Mouse (Mus musculus) forebrain, embryonic 11.5 days (tissue): ENCODE measurements around the gene Gm19402. TPM values are rescaled to one million over a fixed set of nuclear protein-coding genes. Genes with fewer than 3 reads are reported as not detected.

Source experiments
- ATAC-seq: fragments of 200-750 bp; cut with Nextera tagmentation; replicated peaks from 2 replicates; pipeline ENCODE4 v1.8.0; 2017; ENCODE audit warnings: moderate TSS enrichment; ENCODE audit not compliant: low FRiP score
- DNase-seq: peaks from one replicate; pipeline ENCODE4 v3.0.0-alpha.2; 2017; ENCODE audit warnings: low spot score
- H3K27ac ChIP-seq: fragments of 300-500 bp; sonication (generic); 2 replicates; pipeline ENCODE4 v1.5.1; 2014; ENCODE audit warnings: low read depth, low read length
- H3K27me3 ChIP-seq: fragments of 300-500 bp; sonication (generic); 2 replicates; pipeline ENCODE4 v1.6.1; 2014; ENCODE audit warnings: mild to moderate bottlenecking, low read length, mixed read lengths; ENCODE audit not compliant: control insufficient read depth, insufficient read depth
- H3K36me3 ChIP-seq: fragments of 300-500 bp; sonication (generic); 2 replicates; pipeline ENCODE4 v1.6.1; 2014; ENCODE audit warnings: mild to moderate bottlenecking, low read length, moderate library complexity, mixed read lengths; ENCODE audit not compliant: control insufficient read depth, insufficient read depth
- H3K4me1 ChIP-seq: fragments of 300-500 bp; sonication (generic); replicated peaks from 2 replicates; pipeline ENCODE4 v1.6.1; 2014; ENCODE audit warnings: low read length, mixed read lengths; ENCODE audit not compliant: control insufficient read depth, insufficient read depth
- H3K4me2 ChIP-seq: fragments of 300-500 bp; sonication (generic); 2 replicates; pipeline ENCODE4 v1.6.1; 2014; ENCODE audit warnings: low read depth, mild to moderate bottlenecking, low read length, moderate library complexity, mixed read lengths; ENCODE audit not compliant: severe bottlenecking
- H3K4me3 ChIP-seq: fragments of 300-500 bp; sonication (generic); 2 replicates; pipeline ENCODE4 v1.5.1; 2014; ENCODE audit warnings: low read depth, low read length
- H3K9ac ChIP-seq: fragments of 300-500 bp; sonication (generic); 2 replicates; pipeline ENCODE4 v1.6.1; 2014; ENCODE audit warnings: low read length
- H3K9me3 ChIP-seq: fragments of 300-500 bp; sonication (generic); 2 replicates; pipeline ENCODE4 v1.6.1; 2016; ENCODE audit warnings: low read length, mixed read lengths; ENCODE audit not compliant: control insufficient read depth
- WGBS: fragments of 180-500 bp; shearing (Covaris S2); extraction: QIAGEN DNeasy Blood & Tissue Kit; methylation state at CpG from one replicate; pipeline ENCODE4 v1.1.7; 2014; 5-methylcytosine and 5-hydroxymethylcytosine counted together
- polyA plus RNA-seq: library from polyadenylated mRNA; unstranded; fragments of >200 nt; fragmentation: Nextera tagmentation; extraction: Ambion mirVana; gene quantifications from 2 replicates; pipeline ENCODE4 v1.2.1, GENCODE M21; 2014

The Gm19402 gene
- polyA plus RNA-seq, 1 experiment from 2014 or later, result not detected

GRCm38 (mm10) chr10:77677562-77677961, 13.0 kb downstream of the Gm19402 start:
- peak overlapping the region; percentile 67 for H3K4me2 ChIP-seq
- no peak overlapping the region for H3K27ac ChIP-seq
- H3K9ac ChIP-seq, result peak overlapping the region; percentile 35
- peaks cover 12% of the 10 kb centered on the region for H3K27me3 ChIP-seq
- peak; percentile 74 for ATAC-seq
- WGBS, result 0% methylated on average over 35 of the region's 35 CpGs
- H3K4me3 ChIP-seq, result peak overlapping the region; percentile 23
- peaks cover 13% of the 10 kb centered on the region; the same call in 1 of the 2 replicates for H3K4me1 ChIP-seq
- DNase-seq, result peak; percentile 83
- no peaks in the 10 kb centered on the region for H3K9me3 ChIP-seq
- no peaks in the 10 kb centered on the region for H3K36me3 ChIP-seq

GRCm38 (mm10) chr10:77673765-77674164, 16.8 kb downstream of the Gm19402 start:
- Histone ChIP-seq H3K4me2 (no peak overlapping the region), H3K36me3 (no peaks in the 10 kb centered on the region), H3K27me3 (peaks cover 10% of the 10 kb centered on the region), H3K27ac (no peak overlapping the region), H3K4me3 (no peak overlapping the region), H3K4me1 (peaks cover 13% of the 10 kb centered on the region; the same call in 1 of the 2 replicates), H3K9me3 (no peaks in the 10 kb centered on the region), H3K9ac (no peak overlapping the region)
- WGBS, result 63% methylated on average over 13 of the region's 13 CpGs
- DNase-seq, result no peak
- ATAC-seq, result no peak

GRCm38 (mm10) chr10:77671519-77671918, 19.0 kb downstream of the Gm19402 start:
- Histone ChIP-seq H3K9me3 (no peaks in the 10 kb centered on the region), H3K9ac (no peak overlapping the region), H3K4me1 (no peaks in the 10 kb centered on the region; the same call in 1 of the 2 replicates), H3K27me3 (no peaks in the 10 kb centered on the region), H3K4me2 (no peak overlapping the region), H3K36me3 (no peaks in the 10 kb centered on the region), H3K27ac (no peak overlapping the region), H3K4me3 (no peak overlapping the region)
- DNase-seq (no peak), ATAC-seq (no peak)
- 92% methylated on average over 4 of the region's 4 CpGs for WGBS

DNA sequence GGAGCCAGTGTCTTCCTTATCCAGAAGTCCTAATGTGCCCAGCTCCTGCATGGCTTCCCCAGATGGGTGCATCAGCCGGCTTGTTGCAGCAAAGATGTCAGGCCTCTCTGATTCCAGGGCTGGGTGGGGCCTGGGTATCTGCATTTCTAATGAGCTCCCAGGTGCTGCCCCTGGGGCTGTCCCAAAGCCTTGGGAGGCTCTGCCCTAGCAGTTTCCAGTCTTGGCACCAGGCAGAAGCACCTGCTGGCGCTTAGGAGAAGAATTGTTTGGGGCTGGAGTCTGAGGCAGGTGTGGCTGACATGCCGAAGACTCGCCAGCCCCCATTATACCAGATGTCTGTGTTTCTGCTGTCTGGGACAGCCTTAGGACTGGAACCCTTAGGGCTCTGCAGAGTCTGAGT, 19.8 kb downstream of the Gm19402 start:
- ATAC-seq (no peak), DNase-seq (no peak)
- H3K9me3 ChIP-seq, result no peaks in the 10 kb centered on the region
- no peaks in the 10 kb centered on the region; the same call in 1 of the 2 replicates for H3K4me1 ChIP-seq
- no peaks in the 10 kb centered on the region for H3K36me3 ChIP-seq
- H3K9ac ChIP-seq, result no peak overlapping the region
- H3K4me3 ChIP-seq, result no peak overlapping the region
- H3K27me3 ChIP-seq, result no peaks in the 10 kb centered on the region
- 88% methylated on average over 4 of the region's 4 CpGs for WGBS
- no peak overlapping the region for H3K4me2 ChIP-seq
- H3K27ac ChIP-seq, result no peak overlapping the region

GRCm38 (mm10) chr10:77667402-77667801, 23.2 kb downstream of the Gm19402 start:
- H3K27ac ChIP-seq, result no peak overlapping the region
- H3K4me3 ChIP-seq, result no peak overlapping the region
- H3K4me2 ChIP-seq, result no peak overlapping the region
- H3K9me3 ChIP-seq, result no peaks in the 10 kb centered on the region
- no peak for ATAC-seq
- H3K9ac ChIP-seq, result no peak overlapping the region
- H3K36me3 ChIP-seq, result no peaks in the 10 kb centered on the region
- H3K27me3 ChIP-seq, result no peaks in the 10 kb centered on the region
- 90% methylated on average over 4 of the region's 4 CpGs for WGBS
- DNase-seq, result no peak
- H3K4me1 ChIP-seq, result no peaks in the 10 kb centered on the region

GRCm38 (mm10) chr10:77666342-77666741, 24.2 kb downstream of the Gm19402 start:
- Histone ChIP-seq H3K4me1 (no peaks in the 10 kb centered on the region), H3K4me3 (no peak overlapping the region), H3K27ac (no peak overlapping the region), H3K27me3 (no peaks in the 10 kb centered on the region), H3K9me3 (no peaks in the 10 kb centered on the region), H3K4me2 (no peak overlapping the region), H3K9ac (no peak overlapping the region), H3K36me3 (no peaks in the 10 kb centered on the region)
- WGBS, result 85% methylated on average over 8 of the region's 8 CpGs
- DNase-seq, result no peak
- no peak for ATAC-seq

GRCm38 (mm10) chr10:77663949-77664665, 26.4 kb downstream of the Gm19402 start:
- DNase-seq (no peak), ATAC-seq (no peak)
- no peak overlapping the region for H3K9ac ChIP-seq
- H3K36me3 ChIP-seq, result no peaks in the 10 kb centered on the region
- 61% methylated on average over 43 of the region's 43 CpGs for WGBS
- no peak overlapping the region for H3K4me3 ChIP-seq
- H3K4me2 ChIP-seq, result no peak overlapping the region
- no peaks in the 10 kb centered on the region for H3K9me3 ChIP-seq
- no peaks in the 10 kb centered on the region for H3K27me3 ChIP-seq
- no peak overlapping the region for H3K27ac ChIP-seq
- H3K4me1 ChIP-seq, result no peaks in the 10 kb centered on the region

DNA sequence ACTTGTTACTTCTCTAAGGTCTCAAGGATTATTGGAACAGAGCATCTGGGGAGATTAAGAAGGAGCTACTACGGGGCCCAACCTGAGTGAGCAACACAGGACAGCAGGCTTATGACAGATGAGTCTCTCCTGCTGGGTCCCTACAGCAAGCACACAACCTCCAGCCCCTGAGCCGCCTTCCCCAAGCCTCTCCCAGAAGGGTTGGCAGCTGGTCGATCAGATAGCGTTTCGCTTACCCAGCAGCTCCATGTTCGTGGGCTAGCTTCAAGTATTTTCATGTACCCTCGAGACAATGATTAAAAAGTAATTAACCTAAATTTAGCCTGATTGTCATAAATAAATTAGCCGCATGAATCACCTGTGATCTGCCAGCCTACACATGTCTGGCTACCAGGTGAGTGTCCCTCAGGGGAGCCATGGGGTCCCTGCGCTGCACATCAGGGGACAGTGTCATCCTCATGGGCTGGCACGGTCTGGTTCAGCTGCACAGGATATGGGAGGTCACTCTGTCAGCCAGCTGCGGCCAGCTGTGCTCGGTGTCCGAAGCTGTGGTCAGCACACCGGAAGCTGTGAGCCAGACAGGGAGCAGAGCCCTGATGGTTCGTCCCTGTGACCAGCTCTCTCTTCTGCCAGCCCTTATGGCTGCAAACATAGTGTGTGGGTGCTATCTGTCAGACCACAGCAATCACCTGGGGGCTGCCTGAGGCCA, 32.1 kb downstream of the Gm19402 start:
- Histone ChIP-seq H3K4me1 (no peaks in the 10 kb centered on the region), H3K4me3 (no peak overlapping the region), H3K4me2 (no peak overlapping the region), H3K9me3 (no peaks in the 10 kb centered on the region), H3K27ac (no peak overlapping the region), H3K27me3 (no peaks in the 10 kb centered on the region), H3K9ac (no peak overlapping the region), H3K36me3 (no peaks in the 10 kb centered on the region)
- no peak for ATAC-seq
- 82% methylated on average over 15 of the region's 15 CpGs for WGBS
- no peak for DNase-seq
